8 mouse cellular contexts compared by ENCODE assay signal in genomic region chr9:20973682-20974075, GRCm38 (mm10). TPM values are rescaled to one million over a fixed set of nuclear protein-coding genes. Genes with fewer than 3 reads are reported as not detected.
DNase-seq lines count a peak whose midpoint lies in the region; ATAC-seq and TF ChIP-seq lines count a peak whose summit lies in the region.

No protein-coding gene starts in this region.

- DNase-seq in lung, postnatal 25 days (ENCODE audit: low spot score) = no peak
- no peak for DNase-seq in urinary bladder, postnatal 10 days (ENCODE audit: low spot score)
- no peak for DNase-seq in right cerebral cortex, postnatal 36 days (ENCODE audit: low spot score in 2 of 2)
- DNase-seq in cerebellum, adult 9-11 months = no peak

- H3K4me1 ChIP-seq in lung, embryonic 15.5 days = peaks cover 58% of the 10 kb centered on the region
- peaks cover 54% of the 10 kb centered on the region for H3K4me1 ChIP-seq in limb, embryonic 12.5 days (replicated peaks)
- H3K4me1 ChIP-seq in small intestine, adult 2 months (ENCODE audit: control insufficient read depth, insufficient read depth, insufficient read length, low read length) = peaks cover 10% of the 10 kb centered on the region

- ATAC-seq in lung, embryonic 15.5 days (ENCODE audit: borderline replicate concordance, extremely low read depth, low FRiP score, low TSS enrichment) = no peak
- ATAC-seq in granulocyte monocyte progenitor cell, adult 5-6 weeks (replicated peaks; ENCODE audit: poor library complexity, severe bottlenecking) = peak; percentile 84
- ATAC-seq in limb, embryonic 12.5 days (ENCODE audit: insufficient number of reproducible peaks, insufficient read depth, low FRiP score, low TSS enrichment, low read depth) = no peak

- 29% methylated on average over 6 of the region's 6 CpGs for WGBS in lung, embryonic 15.5 days
- 47% methylated on average over 4 of the region's 6 CpGs for WGBS in limb, embryonic 12.5 days
- WGBS in small intestine, adult 2 months = 64% methylated on average over 6 of the region's 6 CpGs

- peak overlapping the region; percentile 79 for H3K4me2 ChIP-seq in lung, embryonic 15.5 days
- peak overlapping the region; percentile 93 for H3K4me2 ChIP-seq in limb, embryonic 12.5 days

- no peaks in the 10 kb centered on the region for H3K9me3 ChIP-seq in lung, embryonic 15.5 days
- no peaks in the 10 kb centered on the region for H3K9me3 ChIP-seq in limb, embryonic 12.5 days

- peaks cover 18% of the 10 kb centered on the region for H3K36me3 ChIP-seq in lung, embryonic 15.5 days
- H3K36me3 ChIP-seq in limb, embryonic 12.5 days = peaks cover 16% of the 10 kb centered on the region
- H3K36me3 ChIP-seq in small intestine, adult 2 months (ENCODE audit: control insufficient read depth, insufficient read depth, low read length) = no peaks in the 10 kb centered on the region

- TF ChIP-seq POLR2A in small intestine, adult 2 months (IDR thresholded peaks at IDR 0.05; ENCODE audit: low read depth, low read length) = no peak

- H3K27me3 ChIP-seq in lung, embryonic 15.5 days = no peaks in the 10 kb centered on the region
- H3K27me3 ChIP-seq in limb, embryonic 12.5 days = no peaks in the 10 kb centered on the region
- H3K27me3 ChIP-seq in small intestine, adult 2 months (ENCODE audit: control insufficient read depth, insufficient read depth, low read length) = no peaks in the 10 kb centered on the region

- peak overlapping the region; percentile 94 for H3K27ac ChIP-seq in lung, embryonic 15.5 days
- H3K27ac ChIP-seq in limb, embryonic 12.5 days = peak overlapping the region; percentile 95
- peak overlapping the region; percentile 24; the same call in 1 of the 2 replicates for H3K27ac ChIP-seq in small intestine, adult 2 months (ENCODE audit: insufficient read depth, low read depth, low read length)

- H3K4me3 ChIP-seq in lung, embryonic 15.5 days = peak overlapping the region; percentile 90
- H3K4me3 ChIP-seq in limb, embryonic 12.5 days (replicated peaks) = peak overlapping the region; percentile 85
- no peak overlapping the region for H3K4me3 ChIP-seq in small intestine, adult 2 months (ENCODE audit: low read depth, low read length)

- TF ChIP-seq CTCF in small intestine, adult 2 months (IDR thresholded peaks at IDR 0.05; ENCODE audit: extremely low read depth, insufficient read length, insufficient replicate concordance, low read depth, low read length) = no peak

- H3K9ac ChIP-seq in lung, embryonic 15.5 days = peak overlapping the region; percentile 47; the same call in 1 of the 2 replicates
- peak overlapping the region; percentile 5; the same call in 1 of the 2 replicates for H3K9ac ChIP-seq in limb, embryonic 12.5 days (replicated peaks)

RNA-seq across cellular contexts. Expression of gene S1pr2, which starts 2.9 kb away (rescaled TPM):
- 63.4 and 65.2 TPM in 2 replicates for polyA plus RNA-seq in lung, embryonic 15.5 days (2015; fragmentation: Nextera tagmentation; extraction: Ambion mirVana)
- 3.7 and 11.0 TPM in 2 replicates for total RNA-seq in granulocyte monocyte progenitor cell, adult 5-6 weeks (2014; fragmentation: Nextera tagmentation)
- 3.2 and 3.4 TPM in 2 replicates for total RNA-seq in granulocyte monocyte progenitor cell, adult 5-6 weeks (2017)
- polyA plus RNA-seq in limb, embryonic 12.5 days (2016; fragmentation: Nextera tagmentation; extraction: Ambion mirVana) = 52.9 and 53.4 TPM in 2 replicates
- 2.5 and 2.9 TPM in 2 replicates for polyA plus RNA-seq in small intestine, adult 2 months (2012; rRNA removed)

RNA-seq across cellular contexts. Expression of gene Dnmt1, which starts 14.0 kb away (rescaled TPM):
- 101 and 104 TPM in 2 replicates for polyA plus RNA-seq in lung, embryonic 15.5 days (2015; fragmentation: Nextera tagmentation; extraction: Ambion mirVana)
- total RNA-seq in granulocyte monocyte progenitor cell, adult 5-6 weeks (2014; fragmentation: Nextera tagmentation) = 172 and 204 TPM in 2 replicates
- total RNA-seq in granulocyte monocyte progenitor cell, adult 5-6 weeks (2017) = 244 and 247 TPM in 2 replicates
- 135 and 144 TPM in 2 replicates for polyA plus RNA-seq in limb, embryonic 12.5 days (2016; fragmentation: Nextera tagmentation; extraction: Ambion mirVana)
- 10.4 and 21.7 TPM in 2 replicates for polyA plus RNA-seq in small intestine, adult 2 months (2012; rRNA removed)

RNA-seq across cellular contexts. Expression of gene Mrpl4, which starts 28.9 kb away (rescaled TPM):
- polyA plus RNA-seq in lung, embryonic 15.5 days (2015; fragmentation: Nextera tagmentation; extraction: Ambion mirVana) = 157 and 160 TPM in 2 replicates
- 44.8 and 73.4 TPM in 2 replicates for total RNA-seq in granulocyte monocyte progenitor cell, adult 5-6 weeks (2014; fragmentation: Nextera tagmentation)
- 44.5 and 46.0 TPM in 2 replicates for total RNA-seq in granulocyte monocyte progenitor cell, adult 5-6 weeks (2017)
- 134 and 135 TPM in 2 replicates for polyA plus RNA-seq in limb, embryonic 12.5 days (2016; fragmentation: Nextera tagmentation; extraction: Ambion mirVana)
- polyA plus RNA-seq in small intestine, adult 2 months (2012; rRNA removed) = 81.8 and 143 TPM in 2 replicates

RNA-seq across cellular contexts. Expression of gene Icam1, which starts 42.1 kb away (rescaled TPM):
- polyA plus RNA-seq in lung, embryonic 15.5 days (2015; fragmentation: Nextera tagmentation; extraction: Ambion mirVana) = 55.1 and 57.5 TPM in 2 replicates
- total RNA-seq in granulocyte monocyte progenitor cell, adult 5-6 weeks (2014; fragmentation: Nextera tagmentation) = 11.6 and 14.7 TPM in 2 replicates
- 5.9 and 8.0 TPM in 2 replicates for total RNA-seq in granulocyte monocyte progenitor cell, adult 5-6 weeks (2017)
- polyA plus RNA-seq in limb, embryonic 12.5 days (2016; fragmentation: Nextera tagmentation; extraction: Ambion mirVana) = 8.8 and 8.9 TPM in 2 replicates
- 6.8 and 9.4 TPM in 2 replicates for polyA plus RNA-seq in small intestine, adult 2 months (2012; rRNA removed)

RNA-seq across cellular contexts. Expression of gene Icam4, which starts 55.5 kb away (rescaled TPM):
- polyA plus RNA-seq in lung, embryonic 15.5 days (2015; fragmentation: Nextera tagmentation; extraction: Ambion mirVana) = 2.4 and 2.9 TPM in 2 replicates
- total RNA-seq in granulocyte monocyte progenitor cell, adult 5-6 weeks (2014; fragmentation: Nextera tagmentation) = 2.1 and 2.3 TPM in 2 replicates
- 0.31 and 1.2 TPM in 2 replicates for total RNA-seq in granulocyte monocyte progenitor cell, adult 5-6 weeks (2017)
- 1.9 and 2.5 TPM in 2 replicates for polyA plus RNA-seq in limb, embryonic 12.5 days (2016; fragmentation: Nextera tagmentation; extraction: Ambion mirVana)
- polyA plus RNA-seq in small intestine, adult 2 months (2012; rRNA removed) = 0.32 and 0.37 TPM in 2 replicates

Comparison
In these comparisons a context has a peak if more than half of its experiments do, and no peak if none do; other contexts are left out.
1. H3K27ac ChIP-seq: peak in every context shown above with its lines; median percentile 95 in limb, embryonic 12.5 days; 94 in lung, embryonic 15.5 days; 24 in small intestine, adult 2 months.
2. RNA of gene S1pr2, which starts 2.9 kb away (polyA plus RNA-seq): 63.4 to 65.2 TPM in lung, embryonic 15.5 days and 52.9 to 53.4 TPM in limb, embryonic 12.5 days; 2.5 to 2.9 TPM in small intestine, adult 2 months; every median in the first group is over 10 times any median in the second.